ENCODE assay signal across 9 mouse cellular contexts in genomic region chr16:30144818-30145464, GRCm38 (mm10).
DNase-seq lines count a peak whose midpoint lies in the region; ATAC-seq and TF ChIP-seq lines count a peak whose summit lies in the region.
"Had no signal": no experiment of that assay in that cellular context is flagged by ENCODE, and none has a peak within 500 bp of the region (broad histone marks: within the 10 kb centered on the region; RNA-seq: fewer than 3 reads in every experiment).

No protein-coding gene starts in this region.

- TF ChIP-seq RAD21 in CH12.LX (IDR thresholded peaks at IDR 0.05; ENCODE audit: low read depth, low read length) = no peak

- in situ Hi-C loops in CH12.LX (cut with MboI; ENCODE audit: low pct_ligation_motif_present, low pct_unique_long_range_greater_than_20kb, low sequenced_read_pairs) = no loop called here

- H3K4me2 ChIP-seq in CH12.LX (ENCODE audit: insufficient read depth, low read depth, poor library complexity, severe bottlenecking) = peak overlapping the region; percentile 72
- peak overlapping the region; percentile 38 for H3K4me2 ChIP-seq in forebrain, embryonic 15.5 days (replicated peaks)
- peak overlapping the region; percentile 62 for H3K4me2 ChIP-seq in liver, embryonic 14.5 days (ENCODE audit: low read depth)

- no peak overlapping the region for H3K4me3 ChIP-seq in CH12.LX (replicated peaks in 1 of 3; ENCODE audit: low read depth in 2 of 3, low read length in 2 of 3, poor library complexity in 1 of 3)
- no peak overlapping the region for H3K4me3 ChIP-seq in forebrain, embryonic 15.5 days
- peak overlapping the region; percentile 8 to 22; a peak in 2 of 4 replicates for H3K4me3 ChIP-seq in liver, embryonic 14.5 days (ENCODE audit: insufficient read depth in 1 of 2, low read depth in 2 of 2, low read length in 2 of 2)

- 0 out of 2 replicates have a peak, but pooled peaks have one; percentile 17 for ATAC-seq in forebrain, embryonic 15.5 days (replicated peaks)
- ATAC-seq in liver, embryonic 14.5 days (ENCODE audit: insufficient read depth) = no peak
- ATAC-seq in inflammation-experienced regulatory T-cells, adult 6 months = no peak

- peaks cover 23% of the 10 kb centered on the region for H3K27me3 ChIP-seq in CH12.LX (replicated peaks)
- no peaks in the 10 kb centered on the region for H3K27me3 ChIP-seq in forebrain, embryonic 15.5 days
- no peaks in the 10 kb centered on the region for H3K27me3 ChIP-seq in liver, embryonic 14.5 days (ENCODE audit: control insufficient read depth, insufficient read depth, low read length)

- TF ChIP-seq CTCF in CH12.LX (conservative IDR thresholded peaks at IDR 0.05 in 1 of 2, IDR thresholded peaks at IDR 0.05 in 1 of 2; ENCODE audit: low read depth in 2 of 2, low read length in 2 of 2) = no peak
- TF ChIP-seq CTCF in liver, embryonic 14.5 days (IDR thresholded peaks at IDR 0.05; ENCODE audit: low read depth) = no peak

- TF ChIP-seq POLR2A in CH12.LX (IDR thresholded peaks at IDR 0.05; ENCODE audit: low read depth, low read length) = no peak

- no peak overlapping the region for H3K27ac ChIP-seq in CH12.LX (ENCODE audit: insufficient read depth, low read depth)
- no peak overlapping the region for H3K27ac ChIP-seq in forebrain, embryonic 15.5 days (replicated peaks)
- no peak overlapping the region for H3K27ac ChIP-seq in liver, embryonic 14.5 days

- intact Hi-C loops in heart, postnatal 14 days (cut with DNase I) = loop anchor here (5.0 kb wide), 1 partner anchor 73 kb away; no protein-coding TSS in a partner anchor

- DNase-seq in heart, adult 11 months = peak; percentile 76
- no peak for DNase-seq in heart, postnatal 14 days
- DNase-seq in CH12.LX (ENCODE audit: extremely low read depth) = no peak
- DNase-seq in liver, embryonic 14.5 days (ENCODE audit: low read depth in 3 of 3, low spot score in 3 of 3) = no peak
- DNase-seq in urinary bladder, postnatal 36 days (ENCODE audit: low spot score in 2 of 2) = no peak
- DNase-seq in T-cell, adult 2 months (ENCODE audit: low spot score) = no peak
- DNase-seq: kidney, adult 18-20 months had no signal

- H3K9ac ChIP-seq in CH12.LX (ENCODE audit: insufficient read depth, low read depth) = no peak overlapping the region
- H3K9ac ChIP-seq in forebrain, embryonic 15.5 days (replicated peaks) = 0 out of 2 replicates have a peak overlapping the region, but pooled peaks have one; percentile 8
- H3K9ac ChIP-seq in liver, embryonic 14.5 days (replicated peaks) = 0 out of 2 replicates have a peak overlapping the region, but pooled peaks have one; percentile 3

- H3K79me2 ChIP-seq in CH12.LX (replicated peaks; ENCODE audit: control insufficient read depth, extremely low read depth, insufficient read depth, poor library complexity, severe bottlenecking) = no peaks in the 10 kb centered on the region

- H3K4me1 ChIP-seq in CH12.LX (ENCODE audit: control insufficient read depth in 1 of 2, insufficient read depth in 2 of 2) = peaks cover 0 to 13% of the 10 kb centered on the region in 2 experiments; a peak in 3 of 4 replicates
- peaks cover 14% of the 10 kb centered on the region for H3K4me1 ChIP-seq in forebrain, embryonic 15.5 days
- H3K4me1 ChIP-seq in liver, embryonic 14.5 days (replicated peaks; ENCODE audit: control insufficient read depth in 2 of 2, insufficient read depth in 2 of 2, low read length in 1 of 2) = peaks cover 5 to 12% of the 10 kb centered on the region in 2 experiments; a peak in 3 of 4 replicates

- no peaks in the 10 kb centered on the region for H3K36me3 ChIP-seq in CH12.LX (replicated peaks in 1 of 2; ENCODE audit: control insufficient read depth in 1 of 2, insufficient read depth in 1 of 2, low read length in 1 of 2)
- no peaks in the 10 kb centered on the region for H3K36me3 ChIP-seq in forebrain, embryonic 15.5 days
- H3K36me3 ChIP-seq in liver, embryonic 14.5 days (replicated peaks; ENCODE audit: control insufficient read depth, insufficient read depth, low read depth) = no peaks in the 10 kb centered on the region

- dilution Hi-C loops in CH12.LX (cut with MboI; ENCODE audit: extremely low pct_ligation_motif_present, extremely low pct_unique_long_range_greater_than_20kb, low sequenced_read_pairs) = no loop called here

- peaks cover 3% of the 10 kb centered on the region for H3K9me3 ChIP-seq in CH12.LX (replicated peaks; ENCODE audit: low read length)
- H3K9me3 ChIP-seq in forebrain, embryonic 15.5 days = no peaks in the 10 kb centered on the region
- no peaks in the 10 kb centered on the region for H3K9me3 ChIP-seq in liver, embryonic 14.5 days (ENCODE audit: control insufficient read depth, low read length)

- 14% methylated on average over 13 of the region's 13 CpGs for WGBS in forebrain, embryonic 15.5 days
- 10% methylated on average over 13 of the region's 13 CpGs for WGBS in liver, embryonic 14.5 days (ENCODE audit: insufficient replicate concordance)

- TF ChIP-seq EP300 in CH12.LX (IDR thresholded peaks at IDR 0.05; ENCODE audit: low read length) = no peak
- TF ChIP-seq EP300 in liver, embryonic 14.5 days (IDR thresholded peaks at IDR 0.05; ENCODE audit: low read depth) = no peak

TF ChIP-seq in CH12.LX, 34 proteins besides CTCF, POLR2A, EP300 and RAD21:
- TF ChIP-seq ELF1 (IDR thresholded peaks at IDR 0.05; ENCODE audit: low read depth, low read length) (no peak), ZNF384 (IDR thresholded peaks at IDR 0.05; ENCODE audit: low read depth, low read length) (peak; percentile 88)

Comparison
In these comparisons a context has a peak if more than half of its experiments do, and no peak if none do; other contexts are left out.
1. H3K4me3 ChIP-seq: peak in liver, embryonic 14.5 days (2 of 2); none in CH12.LX (0 of 3) and forebrain, embryonic 15.5 days (single experiment).
2. Peak in every context shown above with its lines, with median percentiles within 50 percentile points of each other: H3K4me2 ChIP-seq.